Mouse (Mus musculus) right cerebral cortex, adult 18-20 months (tissue): ENCODE results near the gene Smoc2.
A peak's percentile ranks its signal among the peaks of the same experiment; 100 is the strongest.

ENCODE experiments used
- DNase-seq: peaks from one replicate; pipeline ENCODE4 v3.0.0; 2022; ENCODE audit warnings: mixed read lengths

Smoc2 gene

GRCm38 (mm10) chr17:14353219-14354079 is 74.1 kb downstream of the Smoc2 start:
- DNase-seq, result no peak

- DNase-seq, result no peak
Observed at GRCm38 (mm10) chr17:14361511-14361910, 82.2 kb downstream of the Smoc2 start.

GRCm38 (mm10) chr17:14370476-14370875 is 91.2 kb downstream of the Smoc2 start:
- peak; percentile 78 for DNase-seq

GRCm38 (mm10) chr17:14371606-14372005 is 92.3 kb downstream of the Smoc2 start:
- DNase-seq, result no peak

GRCm38 (mm10) chr17:14372324-14373145 is 93.2 kb downstream of the Smoc2 start:
- peak; percentile 51 for DNase-seq

- no peak for DNase-seq
Observed at GRCm38 (mm10) chr17:14378692-14379446, 99.6 kb downstream of the Smoc2 start.

GRCm38 (mm10) chr17:14379518-14379917 is 100.2 kb downstream of the Smoc2 start:
- DNase-seq, result no peak

GRCm38 (mm10) chr17:14379966-14380365 is 100.7 kb downstream of the Smoc2 start:
- no peak for DNase-seq

GRCm38 (mm10) chr17:14380526-14380925 is 101.2 kb downstream of the Smoc2 start:
- DNase-seq, result no peak

GRCm38 (mm10) chr17:14381482-14381881 is 102.2 kb downstream of the Smoc2 start:
- DNase-seq, result no peak

GRCm38 (mm10) chr17:14383981-14384380 is 104.7 kb downstream of the Smoc2 start:
- DNase-seq, result no peak

GRCm38 (mm10) chr17:14384980-14385379 is 105.7 kb downstream of the Smoc2 start:
- DNase-seq, result no peak

GRCm38 (mm10) chr17:14387261-14387660 is 108.0 kb downstream of the Smoc2 start:
- DNase-seq, result no peak

- no peak for DNase-seq
Observed at GRCm38 (mm10) chr17:14392443-14392842, 113.1 kb downstream of the Smoc2 start.

GRCm38 (mm10) chr17:14394861-14395260 is 115.6 kb downstream of the Smoc2 start:
- no peak for DNase-seq

GRCm38 (mm10) chr17:14397456-14397855 is 118.2 kb downstream of the Smoc2 start:
- peak; percentile 20 for DNase-seq

- DNase-seq, result no peak
Observed at GRCm38 (mm10) chr17:14398650-14399424, 119.5 kb downstream of the Smoc2 start.

- DNase-seq, result no peak
Observed at GRCm38 (mm10) chr17:14400960-14401359, 121.7 kb downstream of the Smoc2 start.

- no peak for DNase-seq
Observed at GRCm38 (mm10) chr17:14407874-14408273, 128.6 kb downstream of the Smoc2 start.

GRCm38 (mm10) chr17:14412460-14412859 is 133.2 kb downstream of the Smoc2 start:
- no peak for DNase-seq

GRCm38 (mm10) chr17:14414511-14414910 is 135.2 kb downstream of the Smoc2 start:
- no peak for DNase-seq

- DNase-seq, result no peak
Observed at GRCm38 (mm10) chr17:14420460-14421046, 141.2 kb downstream of the Smoc2 start.
